Mouse (Mus musculus): ENCODE data around the gene Rnf39. TPM values are rescaled to one million over a fixed set of nuclear protein-coding genes. Genes with fewer than 3 reads are reported as not detected.

The Rnf39 gene
- total RNA-seq, 1 experiment from 2014 or later: 0.05 TPM

DNA sequence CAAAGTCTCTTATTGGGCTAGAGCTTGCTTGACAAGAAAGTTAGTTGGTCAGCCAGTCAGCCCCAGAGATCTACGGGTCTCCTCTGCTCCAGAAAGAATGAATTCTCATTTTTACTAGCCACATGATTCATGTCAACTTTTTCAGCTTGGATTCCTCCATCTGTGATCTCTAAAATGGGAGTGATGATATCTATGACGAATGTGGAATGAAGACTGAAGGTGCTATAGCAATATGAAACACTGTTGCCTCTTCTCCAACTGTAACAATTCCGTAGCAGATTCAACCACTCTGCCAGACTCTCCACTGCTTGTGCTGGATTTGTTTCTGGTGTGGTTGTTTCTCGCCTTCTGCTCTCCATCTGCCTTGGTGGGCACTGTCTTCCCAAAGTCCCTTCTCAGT lies 11.6 kb upstream of the Rnf39 start:
- ATAC-seq (replicated peaks; ENCODE audit: low read depth, poor library complexity, severe bottlenecking): no peak

DNA sequence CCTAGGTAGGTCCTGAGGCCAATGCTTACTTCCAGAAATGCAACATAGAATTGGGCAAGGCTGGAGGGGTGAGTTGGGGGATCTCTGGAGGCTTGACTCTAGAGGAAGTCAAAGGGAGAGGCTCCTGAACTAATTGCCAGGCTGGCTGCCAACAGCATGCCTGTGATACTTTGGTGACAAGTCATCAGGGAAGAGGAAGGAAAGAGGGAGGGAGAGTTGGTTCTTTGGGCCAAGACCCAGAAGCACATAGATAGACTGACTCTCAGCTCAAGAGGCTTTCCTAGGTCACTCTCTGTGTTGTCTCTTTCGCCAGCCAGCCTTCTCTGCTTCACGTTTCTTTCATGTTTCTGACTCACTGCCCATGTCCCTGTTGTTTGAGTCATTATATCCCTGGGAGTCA lies 10.9 kb upstream of the Rnf39 start:
- ATAC-seq (replicated peaks; ENCODE audit: low read depth, poor library complexity, severe bottlenecking): no peak

DNA sequence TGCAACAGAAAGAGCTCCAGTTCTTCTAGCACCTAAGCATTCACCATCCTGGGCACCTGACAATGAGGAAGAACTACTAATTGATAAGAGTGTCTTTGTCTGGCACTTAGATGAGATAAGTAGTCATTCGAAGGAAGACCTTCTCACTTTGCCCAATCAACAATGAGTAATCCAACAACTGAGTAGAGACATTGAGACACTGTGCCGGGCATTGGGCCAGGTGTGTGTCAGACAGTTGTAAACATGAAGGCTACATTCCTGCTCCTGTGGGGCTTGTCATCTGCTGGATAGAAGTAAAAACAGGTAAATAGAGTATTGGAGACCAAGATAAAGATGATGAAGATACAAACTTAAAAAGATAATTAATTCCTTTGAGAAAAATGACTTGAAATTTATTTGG lies 4.7 kb upstream of the Rnf39 start:
- ATAC-seq (replicated peaks; ENCODE audit: low read depth, poor library complexity, severe bottlenecking): no peak

DNA sequence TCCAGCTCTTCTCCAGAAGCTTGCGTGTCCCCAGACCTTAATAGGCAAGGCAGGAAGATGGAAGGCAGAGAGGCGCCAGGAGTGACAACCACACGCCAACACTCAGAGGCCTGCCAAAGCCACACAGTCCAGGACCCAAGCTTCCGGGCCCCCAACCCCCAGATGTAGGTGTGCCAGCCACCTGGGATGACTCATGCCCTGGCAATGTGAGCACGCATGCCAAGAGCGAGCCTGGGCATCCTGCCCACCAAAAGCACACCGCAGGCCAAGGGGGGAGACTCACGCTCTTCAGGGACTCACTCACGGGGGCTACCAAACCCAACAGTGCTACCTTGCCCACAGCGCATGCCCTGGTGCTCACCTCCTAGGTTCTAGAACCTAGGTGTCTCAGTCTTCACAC lies 327 bp upstream of the Rnf39 start:
- ATAC-seq (replicated peaks; ENCODE audit: low read depth, poor library complexity, severe bottlenecking): peak; percentile 36

DNA sequence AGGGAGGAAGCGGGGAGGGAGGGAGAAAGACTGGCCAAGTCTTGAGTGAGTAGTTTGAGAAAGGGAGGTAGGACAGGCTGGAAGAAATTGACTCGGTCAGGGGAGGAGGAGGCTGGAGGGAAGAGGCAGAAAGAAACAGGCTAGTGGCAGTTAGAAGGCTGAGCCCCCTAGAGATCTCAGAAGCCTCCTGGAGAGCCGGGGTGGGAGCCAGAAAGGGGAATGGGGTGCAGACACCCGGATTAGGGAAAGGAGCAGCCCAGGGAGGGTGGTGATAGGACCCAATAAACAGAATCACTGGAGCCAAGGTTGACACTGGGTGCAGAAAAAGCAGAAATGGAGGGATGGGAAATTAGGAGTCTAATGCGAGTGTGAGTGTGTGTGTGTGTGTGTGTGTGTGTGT lies 973 bp downstream of the Rnf39 start:
- no peak for ATAC-seq (replicated peaks; ENCODE audit: low read depth, poor library complexity, severe bottlenecking)

DNA sequence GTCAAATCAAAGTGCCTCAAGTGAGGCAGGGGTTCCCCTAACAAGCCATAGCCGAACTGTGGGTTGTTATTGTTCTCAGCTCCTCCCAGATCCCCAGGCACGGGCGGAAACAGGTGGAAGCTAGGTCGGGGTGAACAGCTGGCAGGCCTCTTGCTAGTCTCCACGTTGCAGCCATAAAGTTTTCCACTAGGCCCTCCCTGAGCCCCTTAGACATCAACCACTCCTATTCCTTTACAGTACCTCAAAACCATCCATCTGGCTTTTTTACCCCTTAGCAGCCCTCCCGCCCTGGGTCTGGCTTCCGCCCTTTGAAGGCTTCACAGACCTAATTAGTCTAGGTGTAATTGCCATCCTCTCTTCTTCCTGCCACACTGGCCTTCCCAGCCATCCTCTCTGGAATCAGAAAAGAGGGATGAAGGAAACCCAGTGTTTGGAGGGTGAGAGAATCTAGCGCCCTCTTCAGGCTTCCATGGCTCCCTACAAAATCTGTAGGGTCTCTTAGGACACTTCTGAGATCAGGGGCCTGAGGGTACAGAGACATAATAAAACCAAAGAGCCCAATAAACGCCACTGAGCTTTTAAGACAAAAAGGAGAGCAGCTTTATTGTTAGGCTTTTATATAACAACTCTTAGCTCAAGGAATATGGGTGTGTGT lies 1.5 kb downstream of the Rnf39 start:
- ATAC-seq (replicated peaks; ENCODE audit: low read depth, poor library complexity, severe bottlenecking): peak; percentile 20; the same call in 1 of the 2 replicates

DNA sequence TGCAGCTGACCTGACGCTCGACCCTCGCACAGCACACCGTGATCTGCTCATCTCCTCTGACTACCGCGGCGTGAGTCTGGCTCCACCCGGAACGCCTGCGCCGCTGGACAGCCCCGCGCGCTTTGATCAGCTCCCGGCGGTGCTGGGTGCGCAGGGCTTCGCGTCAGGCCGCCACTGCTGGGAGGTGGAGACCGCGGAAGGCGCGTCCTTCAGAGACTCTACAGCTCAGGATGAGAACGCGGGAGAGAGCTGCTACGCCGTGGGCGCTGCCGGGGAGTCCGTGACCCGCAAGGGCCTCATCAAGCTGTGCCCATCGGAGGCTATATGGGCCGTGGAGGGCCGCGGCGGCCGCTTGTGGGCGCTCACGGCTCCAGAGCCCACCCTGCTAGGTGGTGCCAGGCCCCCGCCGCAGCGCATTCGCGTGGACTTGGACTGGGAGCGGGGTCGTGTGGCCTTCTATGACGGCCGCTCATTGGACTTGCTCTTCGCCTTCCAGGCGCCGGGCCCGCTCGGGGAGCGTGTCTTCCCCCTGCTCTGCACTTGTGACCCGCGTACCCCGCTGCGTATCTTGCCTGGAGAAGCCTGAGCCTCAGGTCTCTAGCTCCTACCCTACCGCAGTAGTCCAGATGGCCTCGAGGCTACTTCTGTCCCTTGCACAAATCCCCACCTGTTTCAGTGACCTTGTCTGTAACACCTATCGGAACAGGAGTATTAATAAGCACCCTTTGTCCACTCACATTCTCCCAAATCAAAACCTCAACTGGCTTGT lies 4.5 kb downstream of the Rnf39 start:
- peak; percentile 12 for ATAC-seq (replicated peaks; ENCODE audit: low read depth, poor library complexity, severe bottlenecking)

DNA sequence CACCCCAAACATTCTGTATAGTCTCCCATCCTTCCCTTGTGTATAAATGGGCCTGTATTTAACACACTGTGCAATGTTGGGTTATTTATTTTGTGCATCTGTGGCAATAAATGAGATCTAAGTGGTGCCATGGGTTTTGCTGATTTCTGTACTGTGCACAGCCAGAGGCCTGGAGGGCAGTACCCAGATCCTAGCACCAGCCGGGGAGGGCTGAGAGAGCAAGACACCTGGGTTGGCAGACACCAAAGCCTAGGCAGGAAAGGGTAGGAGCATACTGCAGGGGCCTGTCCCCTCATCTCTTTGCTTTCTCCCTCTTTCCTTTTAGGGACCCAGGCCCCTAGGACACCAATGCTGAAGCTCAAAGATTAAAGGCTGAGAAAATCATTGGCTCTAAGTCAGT lies 5.6 kb downstream of the Rnf39 start:
- no peak for ATAC-seq (replicated peaks; ENCODE audit: low read depth, poor library complexity, severe bottlenecking)

DNA sequence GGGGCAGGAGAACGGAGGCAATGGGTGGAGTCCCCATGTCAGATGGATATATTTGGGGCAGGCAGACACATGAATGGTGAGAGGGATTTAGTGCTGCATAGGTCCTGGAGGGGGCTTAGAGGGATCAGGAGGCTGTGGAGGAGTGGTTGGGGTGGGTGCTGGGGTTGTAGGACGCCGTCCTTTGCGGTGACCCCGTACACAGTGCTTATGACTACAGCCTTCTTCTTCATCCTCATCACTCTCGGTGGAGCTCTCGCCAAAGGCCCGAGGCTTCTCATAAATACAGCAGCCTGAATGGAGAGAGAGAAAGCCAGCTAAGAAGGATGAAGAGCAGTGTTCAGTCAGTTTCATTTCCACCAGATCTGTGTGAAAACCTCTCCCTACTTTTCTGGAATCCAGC lies 6.5 kb downstream of the Rnf39 start:
- no peak for ATAC-seq (replicated peaks; ENCODE audit: low read depth, poor library complexity, severe bottlenecking)

DNA sequence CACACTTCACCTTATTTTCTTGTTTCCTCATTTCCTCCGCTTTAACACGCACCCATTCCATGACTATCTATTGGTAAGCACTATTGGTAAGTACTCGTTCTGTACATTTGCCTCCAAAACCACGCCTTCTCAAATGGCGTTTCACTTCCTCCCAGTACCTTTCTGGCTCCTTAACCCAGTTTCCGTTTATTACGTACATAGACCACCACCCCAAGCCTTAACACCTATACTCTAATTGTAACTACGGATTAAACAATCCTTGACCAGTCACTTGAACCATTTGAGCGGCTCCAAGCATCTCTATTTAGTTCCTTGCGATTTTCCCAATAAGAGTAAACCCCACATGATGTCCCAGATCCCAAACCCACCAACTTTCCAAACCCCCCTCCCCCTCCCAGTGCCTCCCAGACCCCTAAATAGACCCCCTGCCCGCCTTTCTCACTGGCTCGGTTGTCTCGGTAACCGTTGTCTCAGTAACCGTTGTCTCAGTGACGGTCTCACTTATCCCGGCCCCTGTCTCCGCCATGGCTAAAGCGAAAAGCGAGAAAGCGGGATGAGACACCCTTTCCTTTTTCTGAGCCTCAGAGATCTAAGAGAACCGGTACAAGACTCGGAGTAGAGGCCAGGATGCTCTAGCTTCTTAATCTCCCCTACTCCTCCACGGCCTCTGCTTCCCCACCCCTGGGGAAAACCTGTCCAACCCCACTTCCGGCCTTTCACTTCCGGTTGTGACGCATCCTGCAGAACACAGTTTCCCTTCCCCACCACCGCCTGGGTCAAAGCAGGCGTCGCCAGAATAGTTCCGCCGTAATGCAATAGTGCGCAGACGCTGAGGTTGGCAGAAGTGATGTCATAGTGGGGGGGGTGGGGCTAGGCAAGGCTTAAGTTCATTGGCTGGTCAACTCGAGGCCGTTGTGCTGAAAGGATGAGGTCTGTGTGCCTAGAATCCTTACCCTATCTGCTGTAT lies 8.5 kb downstream of the Rnf39 start, which contains the start of gene Ppp1r11:
TSS of gene Ppp1r11 (minus strand) at position 761 of the 967 bp plus-strand sequence.
- ATAC-seq (replicated peaks; ENCODE audit: low read depth, poor library complexity, severe bottlenecking): peak; percentile 93

DNA sequence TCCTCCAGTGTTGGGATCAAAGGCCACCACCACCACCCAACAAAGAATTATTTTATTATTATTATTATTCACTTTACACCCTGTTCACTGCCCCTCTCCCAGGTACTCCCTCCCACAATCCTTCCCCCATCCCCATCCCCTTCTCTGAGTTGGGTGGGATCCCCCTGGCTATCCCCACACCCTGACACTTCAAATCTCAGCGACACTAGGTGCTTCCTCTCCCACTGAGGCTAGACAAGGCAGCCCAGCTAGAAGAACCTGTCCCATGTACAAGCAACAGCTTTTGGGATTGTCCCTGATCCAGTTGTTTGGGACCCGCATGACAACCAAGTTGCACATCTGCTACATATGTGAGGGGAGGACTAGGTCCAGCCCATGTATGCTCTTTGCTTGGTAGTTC lies 9.9 kb downstream of the Rnf39 start:
- no peak for ATAC-seq (replicated peaks; ENCODE audit: low read depth, poor library complexity, severe bottlenecking)

DNA sequence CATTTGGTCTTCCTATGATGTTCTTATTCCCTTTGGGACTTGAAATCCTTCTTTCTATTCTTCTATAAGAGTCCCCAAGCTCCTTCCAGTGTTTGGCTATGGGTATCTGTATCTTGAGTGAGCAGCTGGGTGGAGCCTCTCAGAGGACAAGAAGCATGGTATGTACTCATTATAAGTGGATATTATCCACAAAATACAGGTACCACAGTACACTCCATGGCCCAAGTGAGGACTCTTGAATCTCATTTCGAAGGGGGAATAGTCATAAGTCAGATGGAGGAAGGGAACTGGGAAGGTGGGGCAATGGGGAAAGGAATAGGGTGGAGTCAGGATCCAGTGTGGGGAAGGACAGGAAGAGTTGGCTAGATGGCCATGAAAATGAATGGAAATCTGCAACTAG lies 10.3 kb downstream of the Rnf39 start:
- no peak for ATAC-seq (replicated peaks; ENCODE audit: low read depth, poor library complexity, severe bottlenecking)

DNA sequence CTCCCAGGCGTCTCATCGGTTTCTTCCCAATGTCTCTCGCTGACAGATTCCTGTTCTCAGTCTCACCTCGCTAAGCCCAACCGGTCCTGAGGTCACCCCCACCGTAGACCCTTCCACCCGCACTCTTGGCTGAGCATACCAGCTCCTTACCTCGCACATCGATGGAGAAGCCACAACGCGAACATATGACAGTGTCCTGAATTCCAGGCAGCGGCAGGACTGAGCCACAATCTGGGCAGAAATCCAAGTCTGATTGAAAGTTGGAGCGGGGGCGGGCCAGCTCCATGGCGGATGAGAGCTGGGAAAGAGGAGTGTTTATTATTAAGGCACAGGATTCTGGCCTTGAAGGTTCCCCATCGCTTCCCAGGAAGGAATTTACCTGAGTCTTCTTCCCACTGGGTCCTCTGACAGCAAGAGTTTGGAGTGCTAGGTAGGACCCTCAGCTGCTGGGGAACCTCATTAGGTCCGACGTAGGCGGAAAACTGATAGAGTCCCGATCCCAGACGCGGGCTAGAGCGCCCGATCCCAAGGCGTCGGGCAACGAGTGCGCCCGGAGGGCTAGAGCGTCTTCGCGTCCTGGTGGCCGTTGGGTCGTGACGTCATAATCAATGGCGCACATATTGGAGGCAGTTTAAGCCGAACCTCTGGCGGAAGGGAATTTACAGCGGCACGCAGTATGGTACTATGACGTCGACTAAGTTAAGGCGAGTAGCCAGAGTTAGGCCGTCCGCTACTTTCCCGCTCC lies 15.5 kb downstream of the Rnf39 start, which contains the start of the genes Znrd1 and Znrd1as:
TSS of gene Znrd1 (minus strand) at position 561 of the 745 bp plus-strand sequence.
TSS of gene Znrd1as (plus strand) at position 594 of the 745 bp plus-strand sequence.
- ATAC-seq (replicated peaks; ENCODE audit: low read depth, poor library complexity, severe bottlenecking): peak; percentile 97

DNA sequence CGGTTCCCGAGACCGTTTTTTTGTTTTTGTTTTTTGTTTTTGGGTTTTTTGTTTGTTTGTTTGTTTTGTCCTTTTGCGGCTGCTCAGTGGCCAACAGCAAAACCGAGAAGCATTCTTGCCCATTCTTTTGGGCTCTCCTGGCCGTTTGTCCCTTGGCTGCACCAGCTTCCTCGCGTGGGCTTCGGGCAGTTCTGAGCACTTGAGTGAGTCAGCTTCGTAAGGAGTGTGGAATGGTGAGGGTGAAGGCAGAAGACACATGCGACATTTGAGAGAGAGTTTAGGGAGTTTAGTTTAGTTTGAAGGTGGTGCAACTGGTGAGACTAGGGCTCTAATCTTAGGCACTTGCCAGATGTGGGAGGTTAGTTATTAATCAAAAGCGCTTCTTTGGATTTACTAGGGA lies 16.2 kb downstream of the Rnf39 start:
- no peak for ATAC-seq (replicated peaks; ENCODE audit: low read depth, poor library complexity, severe bottlenecking)

DNA sequence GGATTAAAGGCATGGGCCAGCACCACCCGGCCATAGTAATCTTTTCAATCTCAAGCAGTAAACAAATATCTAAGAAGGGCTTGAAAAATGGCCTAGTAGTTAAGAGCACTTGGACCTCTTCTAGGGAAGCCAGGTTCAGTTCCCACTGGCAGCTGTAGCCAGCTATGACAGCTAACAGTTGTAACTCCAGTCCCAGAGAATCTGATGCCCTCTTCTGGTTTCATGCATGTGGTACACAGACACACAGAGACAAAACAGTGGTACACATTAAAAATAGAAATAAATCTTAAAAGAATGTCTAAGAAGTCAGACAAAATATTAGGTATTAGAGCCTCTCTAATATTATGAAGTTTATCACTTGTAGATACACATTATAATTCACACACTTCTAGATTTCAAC lies 18.4 kb downstream of the Rnf39 start:
- no peak for ATAC-seq (replicated peaks; ENCODE audit: low read depth, poor library complexity, severe bottlenecking)

DNA sequence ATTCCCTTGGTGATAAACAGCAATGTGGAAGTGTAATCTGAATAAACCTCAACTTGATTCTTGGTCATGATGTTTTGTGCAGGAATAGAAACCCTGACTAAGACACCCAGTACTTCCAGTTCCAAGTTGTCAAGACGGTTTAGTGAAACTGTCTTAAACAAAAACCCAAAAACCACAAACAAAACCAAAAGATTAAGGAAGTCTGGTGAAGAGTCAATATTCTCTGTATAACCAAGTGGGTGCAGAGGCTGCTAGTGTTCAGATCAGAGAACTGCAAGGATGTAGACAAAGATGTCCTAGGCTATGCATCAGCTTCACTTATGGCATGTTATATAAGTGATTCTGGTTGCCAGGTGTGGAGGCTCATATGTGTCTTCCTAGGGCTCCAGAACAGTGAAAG lies 24.2 kb downstream of the Rnf39 start:
- peak; percentile 64 for ATAC-seq (replicated peaks; ENCODE audit: low read depth, poor library complexity, severe bottlenecking)

DNA sequence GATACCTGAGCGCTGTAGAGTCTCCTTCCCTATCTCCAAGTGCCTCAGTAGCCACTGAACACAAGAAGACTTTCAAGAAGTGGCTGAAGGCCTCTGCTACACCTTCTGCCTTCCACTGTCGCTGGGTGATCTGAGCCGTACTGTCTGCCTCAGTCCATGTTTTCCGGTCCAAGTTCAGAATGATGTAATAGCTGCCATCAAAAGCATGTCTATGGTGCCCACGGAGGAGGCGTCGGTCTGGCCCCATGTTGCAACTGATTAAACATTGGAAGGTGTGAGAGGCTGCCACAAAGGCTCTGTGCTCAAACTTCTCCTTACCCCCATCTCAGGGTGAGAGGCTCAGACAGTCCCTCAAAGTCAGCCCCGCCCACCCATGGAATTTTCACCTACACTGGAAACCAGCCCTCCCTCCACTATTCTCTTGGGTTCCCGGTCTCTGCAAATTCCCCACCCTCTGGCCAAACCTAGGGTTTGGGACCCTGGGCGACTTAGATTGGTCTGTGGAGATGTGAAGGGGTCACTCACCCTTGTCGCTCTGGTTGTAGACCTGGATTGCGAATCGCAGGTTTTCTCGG lies 27.7 kb downstream of the Rnf39 start:
- ATAC-seq (replicated peaks; ENCODE audit: low read depth, poor library complexity, severe bottlenecking): no peak

DNA sequence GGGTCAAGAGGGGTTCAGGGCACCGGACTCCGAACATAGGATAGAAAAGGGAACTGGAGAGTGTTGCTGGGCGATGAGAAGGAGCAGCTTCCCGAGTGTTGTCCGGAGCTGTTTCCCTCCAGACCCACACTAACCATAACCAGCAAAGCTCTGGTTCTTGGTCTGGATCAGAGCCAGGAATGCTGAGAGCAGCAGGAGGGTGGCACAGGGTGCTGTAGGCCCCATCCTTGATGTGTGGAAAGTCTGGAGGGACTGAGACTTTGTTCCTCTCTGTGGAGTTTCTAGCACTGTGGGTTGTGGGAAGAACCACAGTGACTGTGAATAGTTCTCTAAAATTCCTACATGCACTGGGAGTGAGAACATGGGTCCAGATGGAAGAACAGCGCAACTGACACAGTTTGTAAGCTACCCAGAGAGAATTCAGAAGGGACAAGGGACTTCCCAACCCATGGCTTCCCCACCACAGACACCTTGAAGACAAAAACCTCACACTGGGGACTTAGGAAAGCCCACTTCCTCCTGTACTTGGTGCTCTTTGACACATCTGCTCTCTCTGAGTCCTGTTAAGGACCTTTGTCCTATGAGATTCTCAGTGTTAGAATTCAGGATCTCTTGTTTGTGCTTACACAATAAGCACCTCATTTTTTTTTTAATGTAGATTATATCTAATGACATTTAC lies 28.6 kb downstream of the Rnf39 start:
- peak; percentile 78 for ATAC-seq (replicated peaks; ENCODE audit: low read depth, poor library complexity, severe bottlenecking)

DNA sequence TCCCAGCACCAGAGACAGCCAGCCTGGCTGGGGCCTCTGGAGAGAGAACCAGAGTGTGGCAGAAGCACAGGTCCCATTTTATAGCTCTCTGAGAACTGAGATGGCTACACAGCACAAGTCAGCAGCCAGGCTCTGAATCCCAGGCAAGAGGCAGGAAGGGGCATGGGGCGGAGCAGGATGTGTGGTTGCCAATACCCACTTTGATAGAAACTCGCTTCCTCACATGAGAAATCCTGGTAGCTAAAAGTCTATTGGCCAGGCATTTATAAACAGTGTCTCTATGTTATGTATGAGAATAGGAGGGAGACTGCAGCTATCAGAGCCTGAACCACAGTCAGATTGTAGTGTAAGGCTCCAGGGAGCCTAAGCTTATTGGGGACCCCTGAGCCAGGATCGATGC lies 30.1 kb downstream of the Rnf39 start:
- ATAC-seq (replicated peaks; ENCODE audit: low read depth, poor library complexity, severe bottlenecking): peak; percentile 67
